Mouse (Mus musculus) CH12.LX (cell line): ENCODE results near the gene Zfyve9. TPM values are rescaled to one million over a fixed set of nuclear protein-coding genes. Genes with fewer than 3 reads are reported as not detected.
A peak's percentile ranks its signal among the peaks of the same experiment; 100 is the strongest.

Source experiments
- DNase-seq: peaks from one replicate; pipeline ENCODE4 v3.0.0-alpha.2; 2013; ENCODE audit errors: extremely low read depth
- H3K27ac ChIP-seq: 2 replicates; pipeline ENCODE4 v1.5.1; 2012; ENCODE audit warnings: low read depth, mild to moderate bottlenecking, control low read depth, moderate library complexity; ENCODE audit not compliant: insufficient read depth
- H3K27me3 ChIP-seq: replicated peaks from 2 replicates; pipeline ENCODE3; 2012; ENCODE audit warnings: inconsistent platforms
- H3K36me3 ChIP-seq, 2 experiments: replicated peaks in 1 of 2; 2 replicates each; pipeline versions ENCODE3 to v1.6.1; 2012; ENCODE audit warnings: inconsistent platforms in 1 of 2, low read length in 1 of 2, mild to moderate bottlenecking in 1 of 2, mixed read lengths in 1 of 2, moderate library complexity in 1 of 2; ENCODE audit not compliant: control insufficient read depth in 1 of 2, insufficient read depth in 1 of 2
- H3K4me1 ChIP-seq, 2 experiments: 2 replicates each; pipeline ENCODE4 v1.6.1; 2012; ENCODE audit warnings: inconsistent platforms in 1 of 2, moderate library complexity in 1 of 2; ENCODE audit not compliant: insufficient read depth in 2 of 2, control insufficient read depth in 1 of 2
- H3K4me2 ChIP-seq: 2 replicates; pipeline ENCODE4 v1.6.1; 2012; ENCODE audit warnings: low read depth, mild to moderate bottlenecking, control low read depth; ENCODE audit not compliant: poor library complexity, insufficient read depth, severe bottlenecking
- H3K4me3 ChIP-seq, 3 experiments: fragments of 150-350 bp in 1 of 3; sonication (generic) in 1 of 3; replicated peaks in 1 of 3; 2 replicates each; pipeline versions ENCODE3 to v1.5.1; 2011 to 2012; ENCODE audit warnings: low read depth in 2 of 3, low read length in 2 of 3, mild to moderate bottlenecking in 2 of 3, moderate library complexity in 2 of 3, control low read depth in 1 of 3, improper control_type of control experiment in 1 of 3, inconsistent platforms in 1 of 3, mixed read lengths in 1 of 3; ENCODE audit not compliant: poor library complexity in 1 of 3
- H3K79me2 ChIP-seq: replicated peaks from 2 replicates; pipeline ENCODE4 v1.6.1; 2012; ENCODE audit warnings: mild to moderate bottlenecking, moderate library complexity; ENCODE audit not compliant: control insufficient read depth, poor library complexity, insufficient read depth, severe bottlenecking; ENCODE audit errors: extremely low read depth
- H3K9ac ChIP-seq: 2 replicates; pipeline ENCODE4 v1.6.1; 2012; ENCODE audit warnings: low read depth, mild to moderate bottlenecking, control low read depth, moderate library complexity; ENCODE audit not compliant: insufficient read depth
- H3K9me3 ChIP-seq: replicated peaks from 2 replicates; pipeline ENCODE3; 2012; ENCODE audit warnings: low read length, inconsistent platforms, mixed read lengths
- BHLHE40 ChIP-seq: IDR thresholded peaks from 2 replicates; pipeline ENCODE4 v1.6.1; 2011; ENCODE audit warnings: mild to moderate bottlenecking, low read depth, low read length, improper control_type of control experiment
- CHD1 ChIP-seq: IDR thresholded peaks from 2 replicates; pipeline ENCODE4 v1.6.1; 2012; ENCODE audit warnings: low read depth, low read length, improper control_type of control experiment, inconsistent platforms
- CHD2 ChIP-seq: IDR thresholded peaks from 2 replicates; pipeline ENCODE4 v1.6.1; 2011; ENCODE audit warnings: low read length, improper control_type of control experiment
- CTCF ChIP-seq, 2 experiments: IDR thresholded peaks in 1 of 2; conservative IDR thresholded peaks in 1 of 2; 2 replicates each; pipeline ENCODE4 v1.5.1; 2011 to 2012; ENCODE audit warnings: low read depth in 2 of 2, low read length in 2 of 2, improper control_type of control experiment in 1 of 2, inconsistent platforms in 1 of 2, mild to moderate bottlenecking in 1 of 2, moderate library complexity in 1 of 2
- E2F4 ChIP-seq: IDR thresholded peaks from 2 replicates; pipeline ENCODE4 v1.6.1; 2011; ENCODE audit warnings: low read depth, low read length, improper control_type of control experiment; ENCODE audit not compliant: insufficient replicate concordance
- ELF1 ChIP-seq: IDR thresholded peaks from 2 replicates; pipeline ENCODE4 v1.6.1; 2014; ENCODE audit warnings: low read depth, mild to moderate bottlenecking, inconsistent platforms, low read length, improper control_type of control experiment
- EP300 ChIP-seq: IDR thresholded peaks from 2 replicates; pipeline ENCODE4 v1.6.1; 2011; ENCODE audit warnings: low read length, improper control_type of control experiment
- ETS1 ChIP-seq: conservative IDR thresholded peaks from 2 replicates; pipeline ENCODE4 v1.6.1; 2012; ENCODE audit warnings: low read depth, mild to moderate bottlenecking, inconsistent platforms, low read length, improper control_type of control experiment, moderate library complexity
- GABPA ChIP-seq: IDR thresholded peaks from 2 replicates; pipeline ENCODE4 v1.6.1; 2012; ENCODE audit warnings: low read depth, low read length, improper control_type of control experiment, inconsistent platforms; ENCODE audit not compliant: insufficient replicate concordance
- HCFC1 ChIP-seq: IDR thresholded peaks from 2 replicates; pipeline ENCODE4 v1.6.1; 2012; ENCODE audit warnings: low read depth, mild to moderate bottlenecking, inconsistent platforms, low read length, improper control_type of control experiment
- IRF4 ChIP-seq: IDR thresholded peaks from 2 replicates; pipeline ENCODE4 v1.6.1; 2014; ENCODE audit warnings: low read depth, mild to moderate bottlenecking, inconsistent platforms, low read length, improper control_type of control experiment
- JUN ChIP-seq: IDR thresholded peaks from 2 replicates; pipeline ENCODE4 v1.6.1; 2011; ENCODE audit warnings: low read depth, mild to moderate bottlenecking, low read length, improper control_type of control experiment, moderate library complexity; ENCODE audit not compliant: insufficient read depth
- JUND ChIP-seq: conservative IDR thresholded peaks from 2 replicates; pipeline ENCODE4 v1.6.1; 2011; ENCODE audit warnings: low read depth, low read length, improper control_type of control experiment
- KAT2A ChIP-seq: IDR thresholded peaks from 2 replicates; pipeline ENCODE4 v1.6.1; 2012; ENCODE audit warnings: low read length, improper control_type of control experiment, inconsistent platforms; ENCODE audit not compliant: insufficient replicate concordance
- MAFK ChIP-seq: IDR thresholded peaks from 2 replicates; pipeline ENCODE4 v1.6.1; 2011; ENCODE audit warnings: low read length, improper control_type of control experiment; ENCODE audit not compliant: insufficient replicate concordance
- MAX ChIP-seq: IDR thresholded peaks from 2 replicates; pipeline ENCODE4 v1.6.1; 2011; ENCODE audit warnings: low read length, improper control_type of control experiment
- MAZ ChIP-seq: IDR thresholded peaks from 2 replicates; pipeline ENCODE4 v1.6.1; 2012; ENCODE audit warnings: low read depth, mild to moderate bottlenecking, inconsistent platforms, low read length, improper control_type of control experiment, moderate library complexity
- MEF2A ChIP-seq: IDR thresholded peaks from 2 replicates; pipeline ENCODE4 v1.6.1; 2014; ENCODE audit warnings: low read depth, mild to moderate bottlenecking, inconsistent platforms, low read length, improper control_type of control experiment, borderline replicate concordance
- MXI1 ChIP-seq: IDR thresholded peaks from 2 replicates; pipeline ENCODE4 v1.6.1; 2011; ENCODE audit warnings: mild to moderate bottlenecking, low read depth, low read length, improper control_type of control experiment
- MYC ChIP-seq: IDR thresholded peaks from 2 replicates; pipeline ENCODE4 v1.6.1; 2011; ENCODE audit warnings: low read depth, mild to moderate bottlenecking, improper control_type of control experiment, low read length
- NELFE ChIP-seq: IDR thresholded peaks from 2 replicates; pipeline ENCODE4 v1.6.1; 2011; ENCODE audit warnings: low read depth, low read length, improper control_type of control experiment
- NRF1 ChIP-seq: IDR thresholded peaks from 2 replicates; pipeline ENCODE4 v1.6.1; 2014; ENCODE audit warnings: low read depth, mild to moderate bottlenecking, inconsistent platforms, low read length, improper control_type of control experiment, moderate library complexity
- PAX5 ChIP-seq: IDR thresholded peaks from 2 replicates; pipeline ENCODE4 v1.6.1; 2012; ENCODE audit warnings: low read length, inconsistent platforms, mixed read lengths
- POLR2A ChIP-seq: IDR thresholded peaks from 2 replicates; pipeline ENCODE4 v1.6.1; 2011; ENCODE audit warnings: low read depth, mild to moderate bottlenecking, improper control_type of control experiment, low read length
- POLR2AphosphoS2 ChIP-seq: IDR thresholded peaks from 2 replicates; pipeline ENCODE4 v1.6.1; 2011; ENCODE audit warnings: low read depth, low read length, improper control_type of control experiment
- RAD21 ChIP-seq: IDR thresholded peaks from 2 replicates; pipeline ENCODE4 v1.6.1; 2011; ENCODE audit warnings: low read depth, mild to moderate bottlenecking, low read length, improper control_type of control experiment, moderate library complexity
- RCOR1 ChIP-seq: conservative IDR thresholded peaks from 2 replicates; pipeline ENCODE4 v1.6.1; 2012; ENCODE audit warnings: low read depth, mild to moderate bottlenecking, inconsistent platforms, low read length, improper control_type of control experiment
- SIN3A ChIP-seq: IDR thresholded peaks from 2 replicates; pipeline ENCODE4 v1.6.1; 2012; ENCODE audit warnings: low read length, improper control_type of control experiment, inconsistent platforms
- SMC3 ChIP-seq: IDR thresholded peaks from 2 replicates; pipeline ENCODE4 v1.6.1; 2011; ENCODE audit warnings: low read depth, low read length, improper control_type of control experiment
- TBP ChIP-seq: conservative IDR thresholded peaks from 2 replicates; pipeline ENCODE4 v1.6.1; 2011; ENCODE audit warnings: low read depth, low read length, improper control_type of control experiment
- TCF12 ChIP-seq: IDR thresholded peaks from 2 replicates; pipeline ENCODE4 v1.6.1; 2014; ENCODE audit warnings: low read depth, mild to moderate bottlenecking, inconsistent platforms, low read length, improper control_type of control experiment
- UBTF ChIP-seq: IDR thresholded peaks from 2 replicates; pipeline ENCODE4 v1.6.1; 2012; ENCODE audit warnings: low read depth, mild to moderate bottlenecking, inconsistent platforms, low read length, improper control_type of control experiment, moderate library complexity
- USF1 ChIP-seq: IDR thresholded peaks from 2 replicates; pipeline ENCODE4 v1.6.1; 2014; ENCODE audit warnings: low read depth, mild to moderate bottlenecking, inconsistent platforms, low read length, improper control_type of control experiment
- USF2 ChIP-seq: conservative IDR thresholded peaks from 2 replicates; pipeline ENCODE4 v1.6.1; 2011; ENCODE audit warnings: low read depth, low read length, improper control_type of control experiment
- ZC3H11A ChIP-seq: IDR thresholded peaks from 2 replicates; pipeline ENCODE4 v1.6.1; 2012; ENCODE audit warnings: low read depth, mild to moderate bottlenecking, inconsistent platforms, low read length, improper control_type of control experiment
- ZKSCAN1 ChIP-seq: IDR thresholded peaks from 2 replicates; pipeline ENCODE4 v1.6.1; 2012; ENCODE audit warnings: low read depth, inconsistent platforms, low read length, improper control_type of control experiment, borderline replicate concordance
- ZMIZ1 ChIP-seq: IDR thresholded peaks from 2 replicates; pipeline ENCODE4 v1.6.1; 2012; ENCODE audit warnings: low read depth, mild to moderate bottlenecking, inconsistent platforms, low read length, improper control_type of control experiment
- ZNF384 ChIP-seq: IDR thresholded peaks from 2 replicates; pipeline ENCODE4 v1.6.1; 2012; ENCODE audit warnings: low read depth, low read length, improper control_type of control experiment, inconsistent platforms
- dilution Hi-C: fragments of 300-500 bp; cut with MboI; formaldehyde crosslinking; loops from 2 replicates; pipeline ENCODE4 v1.14.3; 2020; ENCODE audit warnings: low sequenced_read_pairs; ENCODE audit not compliant: extremely low pct_unique_long_range_greater_than_20kb, extremely low pct_ligation_motif_present
- in situ Hi-C: fragments of 300-500 bp; cut with MboI; formaldehyde crosslinking; loops from 3 replicates; pipeline ENCODE4 v1.14.3; 2019; ENCODE audit warnings: low sequenced_read_pairs, low pct_ligation_motif_present, low pct_unique_long_range_greater_than_20kb, mixed read lengths
- polyA plus RNA-seq: library from polyadenylated mRNA; unstranded; fragments of >175 nt; gene quantifications from 2 replicates; pipeline ENCODE4 v1.2.1, GENCODE M21; 2012; ENCODE audit warnings: low read depth; ENCODE audit not compliant: insufficient read length
- total RNA-seq, 2 experiments: library from RNA; depleted of rRNA; stranded (reverse); fragments of 300-350 nt in 1 of 2; fragments of >200 nt in 1 of 2; gene quantifications; 2 replicates each; pipeline ENCODE4 v1.2.3; 2012 to 2014

Gene Zfyve9
- total and polyA plus RNA-seq, 3 experiments: 0.83 to 2.8 (median 1.6) TPM

GRCm38 (mm10) chr4:108798083-108798830 is 17.7 kb upstream of the Zfyve9 start:
- H3K79me2 ChIP-seq: no peaks in the 10 kb centered on the region
- H3K4me2 ChIP-seq: no peak overlapping the region
- TF ChIP-seq ZNF384: no peak
- no peak for TF ChIP-seq JUND
- no peak for TF ChIP-seq USF2
- TF ChIP-seq POLR2AphosphoS2: no peak
- TF ChIP-seq MAX: no peak
- no peak for TF ChIP-seq UBTF
- TF ChIP-seq MEF2A: no peak
- peak; percentile 74 for TF ChIP-seq SMC3
- TF ChIP-seq NELFE: no peak
- no peak for TF ChIP-seq SIN3A
- TF ChIP-seq MAFK: no peak
- TF ChIP-seq MAZ: peak; percentile 85
- peak; percentile 74 for TF ChIP-seq CHD2
- no peak for TF ChIP-seq ETS1
- TF ChIP-seq HCFC1: no peak
- no peak for TF ChIP-seq NRF1
- TF ChIP-seq POLR2A: no peak
- TF ChIP-seq KAT2A: no peak
- TF ChIP-seq CTCF (conservative IDR thresholded peaks at IDR 0.05 in 1 of 2, IDR thresholded peaks at IDR 0.05 in 1 of 2; ENCODE audit: low read depth in 2 of 2, low read length in 2 of 2): peak; percentile 54 to 77; a peak in 3 of 4 replicates
- TF ChIP-seq E2F4: no peak
- TF ChIP-seq ZKSCAN1: no peak
- TF ChIP-seq RAD21: peak; percentile 65
- TF ChIP-seq ELF1: no peak
- TF ChIP-seq CHD1: no peak
- TF ChIP-seq ZMIZ1: no peak
- no peak for TF ChIP-seq BHLHE40
- TF ChIP-seq TBP: no peak
- TF ChIP-seq GABPA: no peak
- TF ChIP-seq ZC3H11A: no peak; the same call in 1 of the 2 replicates
- no peak for TF ChIP-seq JUN
- TF ChIP-seq RCOR1: no peak
- TF ChIP-seq TCF12: no peak
- TF ChIP-seq USF1: no peak
- TF ChIP-seq MXI1: no peak
- no peak for TF ChIP-seq PAX5
- TF ChIP-seq EP300: no peak
- TF ChIP-seq IRF4: no peak
- TF ChIP-seq MYC: no peak
- dilution Hi-C loops: no loop called here
- no peak overlapping the region for H3K27ac ChIP-seq
- H3K36me3 ChIP-seq: no peaks in the 10 kb centered on the region
- peaks cover 2% of the 10 kb centered on the region for H3K27me3 ChIP-seq
- no peaks in the 10 kb centered on the region for H3K9me3 ChIP-seq
- in situ Hi-C loops: no loop called here
- peak; percentile 68 for DNase-seq
- H3K4me1 ChIP-seq: no peaks in the 10 kb centered on the region
- no peak overlapping the region for H3K9ac ChIP-seq
- H3K4me3 ChIP-seq: no peak overlapping the region
